26 mouse cellular contexts compared by ENCODE assay signal in genomic region chr13:76620111-76620510, GRCm38 (mm10).
"Had no signal": no experiment of that assay in that cellular context is flagged by ENCODE, and none has a peak within 500 bp of the region (broad histone marks: within the 10 kb centered on the region; RNA-seq: fewer than 3 reads in every experiment).

No protein-coding gene starts in this region.

- ATAC-seq: inflammation-experienced regulatory T-cells, adult 6 months; intestine, embryonic 15.5 days; intestine, postnatal 0 days; liver, embryonic 12.5 days had no signal

- H3K36me3 ChIP-seq: heart, embryonic 13.5 days; heart, embryonic 15.5 days; hindbrain, embryonic 13.5 days; hindbrain, embryonic 15.5 days; intestine, embryonic 15.5 days; limb, embryonic 10.5 days; limb, embryonic 12.5 days; liver, embryonic 12.5 days had no signal

- H3K4me1 ChIP-seq: heart, embryonic 13.5 days; heart, embryonic 15.5 days; hindbrain, embryonic 13.5 days; hindbrain, embryonic 15.5 days; intestine, embryonic 15.5 days; limb, embryonic 10.5 days; limb, embryonic 12.5 days; liver, embryonic 12.5 days had no signal

- H3K4me3 ChIP-seq: gastrocnemius, adult 2 months; heart, adult 2 months; heart, embryonic 13.5 days; heart, embryonic 15.5 days; hindbrain, embryonic 13.5 days; hindbrain, embryonic 15.5 days; intestine, embryonic 15.5 days; layer of hippocampus, adult 2 months; left cerebral cortex, adult 2 months; limb, embryonic 10.5 days; limb, embryonic 12.5 days; liver, embryonic 12.5 days had no signal

- H3K27me3 ChIP-seq: heart, embryonic 13.5 days; heart, embryonic 15.5 days; hindbrain, embryonic 13.5 days; hindbrain, embryonic 15.5 days; intestine, embryonic 15.5 days; limb, embryonic 12.5 days; liver, embryonic 12.5 days had no signal

- H3K4me2 ChIP-seq: heart, embryonic 11.5 days; heart, embryonic 13.5 days; heart, embryonic 15.5 days; hindbrain, embryonic 13.5 days; hindbrain, embryonic 15.5 days; intestine, embryonic 15.5 days; limb, embryonic 12.5 days; liver, embryonic 12.5 days had no signal

- DNase-seq: gastrocnemius, adult 2 months; gastrocnemius, postnatal 10 days; gastrocnemius, postnatal 25 days; heart, adult 11 months; heart, adult 2 months; heart, postnatal 14 days; heart, postnatal 36 days; kidney, adult 18-20 months; kidney, adult 8-10 months; kidney, postnatal 10 days; kidney, postnatal 25 days; kidney, postnatal 4 days; liver had no signal

- H3K27ac ChIP-seq: gastrocnemius, adult 2 months; heart, adult 2 months; heart, embryonic 13.5 days; heart, embryonic 15.5 days; hindbrain, embryonic 13.5 days; hindbrain, embryonic 15.5 days; intestine, embryonic 15.5 days; layer of hippocampus, adult 2 months; left cerebral cortex, adult 2 months; limb, embryonic 10.5 days; limb, embryonic 12.5 days; liver, embryonic 12.5 days had no signal

- H3K9ac ChIP-seq: heart, embryonic 13.5 days; heart, embryonic 15.5 days; hindbrain, embryonic 13.5 days; hindbrain, embryonic 15.5 days; intestine, embryonic 15.5 days; limb, embryonic 12.5 days; liver, embryonic 12.5 days had no signal

- H3K9me3 ChIP-seq: heart, embryonic 13.5 days; heart, embryonic 15.5 days; hindbrain, embryonic 13.5 days; hindbrain, embryonic 15.5 days; intestine, embryonic 15.5 days; limb, embryonic 10.5 days; limb, embryonic 12.5 days; liver, embryonic 12.5 days had no signal
